Mouse (Mus musculus) CH12.LX (cell line): ENCODE data around the gene Zfp697.

Source experiments
- CTCF ChIP-seq, 2 experiments: IDR thresholded peaks in 1 of 2; conservative IDR thresholded peaks in 1 of 2; 2 replicates each; pipeline ENCODE4 v1.5.1; 2011 to 2012; ENCODE audit warnings: low read depth in 2 of 2, low read length in 2 of 2, improper control_type of control experiment in 1 of 2, inconsistent platforms in 1 of 2, mild to moderate bottlenecking in 1 of 2, moderate library complexity in 1 of 2
- EP300 ChIP-seq: IDR thresholded peaks from 2 replicates; pipeline ENCODE4 v1.6.1; 2011; ENCODE audit warnings: low read length, improper control_type of control experiment
- HCFC1 ChIP-seq: IDR thresholded peaks from 2 replicates; pipeline ENCODE4 v1.6.1; 2012; ENCODE audit warnings: low read depth, mild to moderate bottlenecking, inconsistent platforms, low read length, improper control_type of control experiment
- MXI1 ChIP-seq: IDR thresholded peaks from 2 replicates; pipeline ENCODE4 v1.6.1; 2011; ENCODE audit warnings: mild to moderate bottlenecking, low read depth, low read length, improper control_type of control experiment
- NELFE ChIP-seq: IDR thresholded peaks from 2 replicates; pipeline ENCODE4 v1.6.1; 2011; ENCODE audit warnings: low read depth, low read length, improper control_type of control experiment
- POLR2A ChIP-seq: IDR thresholded peaks from 2 replicates; pipeline ENCODE4 v1.6.1; 2011; ENCODE audit warnings: low read depth, mild to moderate bottlenecking, improper control_type of control experiment, low read length
- USF1 ChIP-seq: IDR thresholded peaks from 2 replicates; pipeline ENCODE4 v1.6.1; 2014; ENCODE audit warnings: low read depth, mild to moderate bottlenecking, inconsistent platforms, low read length, improper control_type of control experiment
- ZC3H11A ChIP-seq: IDR thresholded peaks from 2 replicates; pipeline ENCODE4 v1.6.1; 2012; ENCODE audit warnings: low read depth, mild to moderate bottlenecking, inconsistent platforms, low read length, improper control_type of control experiment

DNA sequence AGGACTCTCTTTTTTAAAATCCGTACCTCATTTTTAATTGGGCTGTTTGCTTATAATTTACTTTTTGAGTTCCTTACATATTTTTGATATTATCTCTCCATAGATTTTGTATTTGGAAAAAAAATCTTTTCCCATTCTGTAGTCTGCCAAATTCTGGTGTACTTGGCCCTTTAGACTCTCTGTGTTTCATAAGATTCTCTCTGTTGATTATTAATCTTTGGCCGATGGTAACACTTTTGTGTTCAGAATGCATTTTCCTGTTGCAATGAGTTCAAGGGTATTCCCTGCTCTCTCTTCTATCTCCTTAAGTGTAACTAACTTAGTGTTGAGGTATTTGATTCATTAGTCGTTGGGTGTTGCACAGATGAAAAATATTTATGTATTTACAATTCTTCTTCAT, 374.6 kb downstream of the Zfp697 start:
- no peak for TF ChIP-seq HCFC1
- TF ChIP-seq CTCF (conservative IDR thresholded peaks at IDR 0.05 in 1 of 2, IDR thresholded peaks at IDR 0.05 in 1 of 2; ENCODE audit: low read depth in 2 of 2, low read length in 2 of 2): no peak
- no peak for TF ChIP-seq NELFE
- TF ChIP-seq EP300: no peak
- no peak for TF ChIP-seq POLR2A
- TF ChIP-seq MXI1: no peak
- no peak for TF ChIP-seq USF1
- TF ChIP-seq ZC3H11A: no peak
